Mouse (Mus musculus) E14TG2a.4 (cell line): ENCODE data around the gene Pdlim1.

ENCODE experiments used
- CTCF ChIP-seq: conservative IDR thresholded peaks from 2 replicates; pipeline ENCODE4 v1.5.1; 2014; ENCODE audit warnings: low read length
- POU5F1 ChIP-seq: IDR thresholded peaks from 2 replicates; pipeline ENCODE4 v1.6.1; 2014; ENCODE audit warnings: low read length, borderline replicate concordance

DNA sequence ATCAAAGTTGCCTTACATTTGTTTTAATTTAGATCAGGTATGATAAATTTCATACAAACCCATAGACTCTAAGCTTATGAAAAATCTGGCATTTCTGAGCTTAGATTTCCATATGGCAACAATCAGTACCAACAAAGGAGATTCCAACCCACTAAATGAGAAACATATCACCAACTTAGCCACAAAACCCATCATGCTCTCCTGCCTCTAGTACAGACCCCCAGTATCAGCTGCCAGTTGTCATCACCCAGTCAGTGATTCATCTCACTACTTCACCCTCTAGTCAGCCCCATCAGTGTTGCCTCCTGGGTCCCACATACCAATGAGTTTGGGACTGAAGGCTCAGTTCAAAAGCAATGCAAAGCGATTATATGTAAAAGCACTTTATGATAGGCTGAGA lies 12.2 kb downstream of the Pdlim1 start:
- no peak for TF ChIP-seq POU5F1
- TF ChIP-seq CTCF: no peak
